Mouse (Mus musculus) embryonic facial prominence, embryonic 11.5 days (tissue): ENCODE measurements around the gene Ankrd52. TPM values are rescaled to one million over a fixed set of nuclear protein-coding genes. Genes with fewer than 3 reads are reported as not detected.

Source experiments
- ATAC-seq: fragments of 200-750 bp; cut with Nextera tagmentation; replicated peaks from 2 replicates; pipeline ENCODE4 v1.8.0; 2017; ENCODE audit warnings: low read depth; ENCODE audit not compliant: insufficient number of reproducible peaks, low FRiP score, low TSS enrichment
- DNase-seq: peaks from one replicate; pipeline ENCODE4 v3.0.0-alpha.2; 2015; ENCODE audit warnings: low spot score
- H3K27ac ChIP-seq: fragments of 300-500 bp; sonication (generic); replicated peaks from 2 replicates; pipeline ENCODE4 v1.5.1; 2014; ENCODE audit warnings: mild to moderate bottlenecking, low read depth, low read length, control low read depth
- H3K27me3 ChIP-seq: fragments of 300-500 bp; sonication (generic); 2 replicates; pipeline ENCODE4 v1.6.1; 2014; ENCODE audit warnings: mild to moderate bottlenecking, low read length, moderate library complexity, mixed read lengths; ENCODE audit not compliant: control insufficient read depth, insufficient read depth
- H3K36me3 ChIP-seq: fragments of 300-500 bp; sonication (generic); replicated peaks from 2 replicates; pipeline ENCODE4 v1.6.1; 2014; ENCODE audit warnings: low read depth, mild to moderate bottlenecking, low read length, moderate library complexity, mixed read lengths; ENCODE audit not compliant: control insufficient read depth, insufficient read depth
- H3K4me1 ChIP-seq: fragments of 300-500 bp; sonication (generic); 2 replicates; pipeline ENCODE4 v1.6.1; 2014; ENCODE audit warnings: low read length, mixed read lengths; ENCODE audit not compliant: control insufficient read depth, insufficient read depth
- H3K4me2 ChIP-seq: fragments of 300-500 bp; sonication (generic); 2 replicates; pipeline ENCODE4 v1.6.1; 2014; ENCODE audit warnings: low read depth, mild to moderate bottlenecking, control low read depth, low read length, moderate library complexity
- H3K4me3 ChIP-seq: fragments of 300-500 bp; sonication (generic); 2 replicates; pipeline ENCODE4 v1.5.1; 2014; ENCODE audit warnings: low read depth, low read length, control low read depth
- H3K9ac ChIP-seq: fragments of 300-500 bp; sonication (generic); replicated peaks from 2 replicates; pipeline ENCODE4 v1.6.1; 2014; ENCODE audit warnings: mild to moderate bottlenecking, control low read depth, low read length
- H3K9me3 ChIP-seq: fragments of 300-500 bp; sonication (generic); replicated peaks from 2 replicates; pipeline ENCODE4 v1.6.1; 2016; ENCODE audit warnings: mild to moderate bottlenecking, low read length, inconsistent platforms, mixed read lengths; ENCODE audit not compliant: control insufficient read depth
- WGBS: fragments of 180-500 bp; shearing (Covaris S2); extraction: QIAGEN DNeasy Blood & Tissue Kit; methylation state at CpG from one replicate; pipeline ENCODE4 v1.1.7; 2014; 5-methylcytosine and 5-hydroxymethylcytosine counted together
- polyA plus RNA-seq: library from polyadenylated mRNA; unstranded; fragments of >200 nt; fragmentation: Nextera tagmentation; extraction: Ambion mirVana; gene quantifications from 2 replicates; pipeline ENCODE4 v1.2.1, GENCODE M21; 2014

Gene Ankrd52
- polyA plus RNA-seq, 1 experiment from 2014 or later = 9.3 TPM

- H3K4me1 ChIP-seq = no peaks in the 10 kb centered on the region
- ATAC-seq (no peak), DNase-seq (no peak)
- H3K4me2 ChIP-seq = no peak overlapping the region
- peaks cover 13% of the 10 kb centered on the region for H3K36me3 ChIP-seq
- no peaks in the 10 kb centered on the region for H3K27me3 ChIP-seq
- H3K4me3 ChIP-seq = no peak overlapping the region
- no peak overlapping the region for H3K27ac ChIP-seq
- no peak overlapping the region for H3K9ac ChIP-seq
- no peaks in the 10 kb centered on the region for H3K9me3 ChIP-seq
- WGBS = 89% methylated on average over 17 of the region's 17 CpGs
These were observed 58.4 kb downstream of the Ankrd52 start for GRCm38 (mm10) chr10:128435186-128435823.

DNA sequence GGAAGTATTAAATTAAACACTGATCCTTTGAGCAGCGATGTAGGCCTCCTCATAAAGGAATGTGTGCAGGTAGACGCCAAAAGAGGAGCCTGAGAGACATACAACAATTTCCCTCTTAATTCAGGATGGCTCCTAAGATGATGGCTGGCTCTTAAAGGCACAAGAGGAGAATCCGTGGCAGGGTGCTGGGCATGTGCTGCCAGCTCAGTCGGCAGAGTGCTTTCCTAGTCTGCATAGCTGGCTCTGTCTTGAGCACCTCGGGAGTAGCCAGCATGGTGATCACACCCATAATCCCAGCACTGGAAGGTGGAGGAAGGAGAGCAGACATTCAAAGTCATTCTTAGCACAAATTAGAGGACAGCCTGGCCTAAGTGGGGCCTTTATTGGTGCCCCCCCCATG, 59.0 kb downstream of the Ankrd52 start:
- no peak for DNase-seq
- 87% methylated on average over 5 of the region's 5 CpGs for WGBS
- Histone ChIP-seq H3K27me3 (no peaks in the 10 kb centered on the region), H3K36me3 (peaks cover 13% of the 10 kb centered on the region), H3K4me3 (no peak overlapping the region), H3K9ac (no peak overlapping the region), H3K9me3 (no peaks in the 10 kb centered on the region), H3K27ac (no peak overlapping the region), H3K4me1 (no peaks in the 10 kb centered on the region), H3K4me2 (no peak overlapping the region)
- ATAC-seq = no peak

GRCm38 (mm10) chr10:128436376-128436775, 59.5 kb downstream of the Ankrd52 start:
- Histone ChIP-seq H3K4me2 (no peak overlapping the region), H3K4me3 (no peak overlapping the region), H3K4me1 (no peaks in the 10 kb centered on the region), H3K27me3 (no peaks in the 10 kb centered on the region), H3K27ac (no peak overlapping the region), H3K9ac (no peak overlapping the region), H3K36me3 (peaks cover 13% of the 10 kb centered on the region), H3K9me3 (no peaks in the 10 kb centered on the region)
- DNase-seq = no peak
- ATAC-seq = no peak
- WGBS = 90% methylated on average over 8 of the region's 8 CpGs

DNA sequence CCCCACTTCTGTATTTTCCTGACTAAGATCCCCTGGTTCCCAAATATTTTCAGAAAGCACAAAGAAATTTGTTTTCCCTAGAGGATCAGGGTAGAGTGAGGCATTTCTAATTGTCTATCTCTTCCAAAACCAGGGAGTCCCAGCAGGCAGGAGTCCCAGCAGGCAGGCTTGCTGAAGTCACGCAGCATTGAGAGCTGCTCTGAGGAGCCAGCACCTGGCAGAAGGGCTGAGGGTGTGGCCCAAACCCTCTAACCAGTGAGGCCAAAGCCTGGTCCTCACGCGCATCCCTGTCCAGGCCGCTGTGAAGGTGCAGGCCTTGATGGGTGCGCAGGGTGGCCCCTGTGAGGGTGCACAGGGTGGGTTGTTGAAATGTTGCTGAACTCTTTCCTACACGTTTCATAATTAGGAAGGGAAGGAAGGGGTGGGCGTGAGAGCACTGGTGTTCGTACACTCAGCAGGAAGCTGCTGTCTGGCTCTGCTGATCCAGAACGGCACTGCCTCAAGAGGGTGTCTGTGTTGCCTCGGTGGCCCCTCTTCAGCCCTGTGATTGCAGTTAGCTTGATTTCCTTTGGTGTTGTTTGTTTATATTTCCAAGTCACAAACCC, 61.9 kb downstream of the Ankrd52 start:
- no peak overlapping the region for H3K9ac ChIP-seq
- no peak overlapping the region for H3K4me3 ChIP-seq
- no peaks in the 10 kb centered on the region for H3K4me1 ChIP-seq
- no peak for ATAC-seq
- peaks cover 13% of the 10 kb centered on the region for H3K36me3 ChIP-seq
- H3K27me3 ChIP-seq = no peaks in the 10 kb centered on the region
- H3K9me3 ChIP-seq = no peaks in the 10 kb centered on the region
- 81% methylated on average over 10 of the region's 10 CpGs for WGBS
- no peak for DNase-seq
- no peak overlapping the region for H3K27ac ChIP-seq
- no peak overlapping the region for H3K4me2 ChIP-seq

- Histone ChIP-seq H3K27me3 (no peaks in the 10 kb centered on the region), H3K4me2 (no peak overlapping the region), H3K36me3 (peaks cover 13% of the 10 kb centered on the region), H3K4me3 (no peak overlapping the region), H3K9me3 (no peaks in the 10 kb centered on the region), H3K27ac (no peak overlapping the region), H3K9ac (no peak overlapping the region), H3K4me1 (no peaks in the 10 kb centered on the region)
- WGBS = 68% methylated on average over 10 of the region's 10 CpGs
- peak; percentile 22 for DNase-seq
- ATAC-seq = no peak
These were observed 63.5 kb downstream of the Ankrd52 start for GRCm38 (mm10) chr10:128440407-128440806.

- no peaks in the 10 kb centered on the region for H3K4me1 ChIP-seq
- no peak for DNase-seq
- H3K36me3 ChIP-seq = peaks cover 9% of the 10 kb centered on the region
- 92% methylated on average over 10 of the region's 10 CpGs for WGBS
- no peak for ATAC-seq
- no peak overlapping the region for H3K27ac ChIP-seq
- no peak overlapping the region for H3K4me2 ChIP-seq
- H3K9me3 ChIP-seq = no peaks in the 10 kb centered on the region
- H3K4me3 ChIP-seq = no peak overlapping the region
- no peak overlapping the region for H3K9ac ChIP-seq
- no peaks in the 10 kb centered on the region for H3K27me3 ChIP-seq
These were observed 64.6 kb downstream of the Ankrd52 start for GRCm38 (mm10) chr10:128441324-128442119.

- no peak for ATAC-seq
- no peak for DNase-seq
- Histone ChIP-seq H3K27me3 (no peaks in the 10 kb centered on the region), H3K9ac (no peak overlapping the region), H3K4me3 (no peak overlapping the region), H3K9me3 (no peaks in the 10 kb centered on the region), H3K36me3 (peaks cover 6% of the 10 kb centered on the region), H3K4me1 (no peaks in the 10 kb centered on the region), H3K27ac (no peak overlapping the region), H3K4me2 (no peak overlapping the region)
- WGBS = 100% methylated on average over 1 of the region's 1 CpGs
These were observed 65.8 kb downstream of the Ankrd52 start for GRCm38 (mm10) chr10:128442718-128443117.

GRCm38 (mm10) chr10:128444354-128444753, 67.4 kb downstream of the Ankrd52 start:
- DNase-seq (no peak), ATAC-seq (no peak)
- Histone ChIP-seq H3K4me1 (no peaks in the 10 kb centered on the region), H3K27ac (no peak overlapping the region), H3K36me3 (no peaks in the 10 kb centered on the region), H3K27me3 (no peaks in the 10 kb centered on the region), H3K9me3 (no peaks in the 10 kb centered on the region), H3K4me2 (no peak overlapping the region), H3K9ac (no peak overlapping the region), H3K4me3 (no peak overlapping the region)
- 63% methylated on average over 6 of the region's 6 CpGs for WGBS
